Mouse (Mus musculus): ENCODE measurements at regions not wholly inside any gene's neighbourhood (a gene's known extent, or its start where the extent isn't known, plus 50 kb on each side); places are given as distances from the start of the nearest gene placed in this dataset.

GRCm38 (mm10) chr10:14314607-14315006, 230.9 kb downstream of the Adgrg6 start:
- TF ChIP-seq POLR2A (IDR thresholded peaks at IDR 0.05; ENCODE audit: borderline replicate concordance, extremely low read depth, insufficient read depth, insufficient read length) = no peak
- no peaks in the 10 kb centered on the region for H3K36me3 ChIP-seq (ENCODE audit: control insufficient read depth, insufficient read depth, low read length)
- WGBS = 37% methylated on average over 4 of the region's 4 CpGs
- H3K27ac ChIP-seq (replicated peaks; ENCODE audit: low read depth, low read length) = no peak overlapping the region
- no peaks in the 10 kb centered on the region for H3K9me3 ChIP-seq (ENCODE audit: control insufficient read depth, low read length)
- H3K4me3 ChIP-seq (replicated peaks; ENCODE audit: low read length) = no peak overlapping the region
- ATAC-seq (ENCODE audit: low FRiP score, low read depth) = no peak
- H3K4me2 ChIP-seq (replicated peaks; ENCODE audit: low read depth, low read length, severe bottlenecking) = no peak overlapping the region
- no peak overlapping the region for H3K9ac ChIP-seq (ENCODE audit: low read depth, low read length, severe bottlenecking)
- H3K27me3 ChIP-seq (ENCODE audit: control insufficient read depth, insufficient read depth, low read length) = no peaks in the 10 kb centered on the region
- no peaks in the 10 kb centered on the region for H3K4me1 ChIP-seq (ENCODE audit: control insufficient read depth, insufficient read depth, low read length)
- DNase-seq (ENCODE audit: low spot score) = no peak

DNA sequence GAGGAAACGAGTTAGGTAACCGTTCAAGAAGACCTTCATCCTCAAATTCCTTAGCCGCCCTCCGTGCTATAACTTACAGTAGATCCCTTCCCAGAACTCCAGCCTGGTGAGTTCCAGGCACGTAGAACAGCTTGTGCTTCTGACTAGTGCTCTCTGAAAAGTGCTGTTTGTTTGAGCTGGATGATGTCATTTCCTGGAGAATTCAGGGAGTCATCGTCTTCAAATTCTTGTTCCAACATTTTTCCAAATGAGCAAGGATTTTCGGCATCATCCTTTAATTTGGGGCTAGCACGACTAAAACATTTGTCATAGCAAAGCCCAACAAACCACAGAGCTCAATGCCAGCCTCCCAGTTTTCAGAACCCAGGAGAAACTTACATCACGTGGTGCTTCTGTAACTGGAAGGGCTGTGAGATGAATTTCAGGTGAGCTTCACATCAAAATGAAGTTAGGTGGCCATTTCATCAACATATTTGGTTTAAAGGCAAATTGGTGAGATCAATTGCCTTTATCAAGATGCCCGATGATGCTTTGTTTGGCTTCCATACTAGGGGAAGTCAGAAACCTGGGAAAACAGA, 231.4 kb downstream of the Adgrg6 start:
- Histone ChIP-seq H3K4me2 (replicated peaks; ENCODE audit: low read depth, low read length, severe bottlenecking) (no peak overlapping the region), H3K27ac (replicated peaks; ENCODE audit: low read depth, low read length) (no peak overlapping the region), H3K9ac (ENCODE audit: low read depth, low read length, severe bottlenecking) (no peak overlapping the region), H3K9me3 (ENCODE audit: control insufficient read depth, low read length) (no peaks in the 10 kb centered on the region), H3K4me1 (ENCODE audit: control insufficient read depth, insufficient read depth, low read length) (no peaks in the 10 kb centered on the region), H3K36me3 (ENCODE audit: control insufficient read depth, insufficient read depth, low read length) (no peaks in the 10 kb centered on the region), H3K27me3 (ENCODE audit: control insufficient read depth, insufficient read depth, low read length) (no peaks in the 10 kb centered on the region), H3K4me3 (replicated peaks; ENCODE audit: low read length) (no peak overlapping the region)
- no peak for DNase-seq (ENCODE audit: low spot score)
- WGBS = 75% methylated on average over 10 of the region's 10 CpGs
- ATAC-seq (ENCODE audit: low FRiP score, low read depth) = no peak
- TF ChIP-seq POLR2A (IDR thresholded peaks at IDR 0.05; ENCODE audit: borderline replicate concordance, extremely low read depth, insufficient read depth, insufficient read length) = no peak

DNA sequence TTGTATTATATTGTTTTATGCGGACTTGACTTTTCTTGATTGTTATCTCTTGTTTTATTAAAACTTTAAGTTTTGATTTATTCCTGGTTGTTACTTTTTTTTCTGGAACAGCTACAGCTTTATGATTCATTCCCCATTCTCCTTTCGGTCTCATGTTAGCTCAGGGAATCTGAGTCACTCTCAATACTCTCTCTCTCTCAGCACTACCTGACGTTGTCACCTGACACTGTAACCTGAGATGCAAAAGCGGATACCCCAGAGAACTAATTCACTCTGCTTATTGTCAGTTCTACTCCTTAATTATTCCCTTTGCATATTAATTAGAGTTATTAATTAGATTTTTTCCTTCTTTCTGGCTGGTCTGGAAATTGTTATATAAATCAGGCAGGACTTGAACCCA, 232.5 kb downstream of the Adgrg6 start:
- DNase-seq (ENCODE audit: low spot score) (no peak), ATAC-seq (ENCODE audit: low FRiP score, low read depth) (no peak)
- Histone ChIP-seq H3K4me3 (replicated peaks; ENCODE audit: low read length) (no peak overlapping the region), H3K4me1 (ENCODE audit: control insufficient read depth, insufficient read depth, low read length) (no peaks in the 10 kb centered on the region), H3K9ac (ENCODE audit: low read depth, low read length, severe bottlenecking) (no peak overlapping the region), H3K36me3 (ENCODE audit: control insufficient read depth, insufficient read depth, low read length) (no peaks in the 10 kb centered on the region), H3K27me3 (ENCODE audit: control insufficient read depth, insufficient read depth, low read length) (no peaks in the 10 kb centered on the region), H3K9me3 (ENCODE audit: control insufficient read depth, low read length) (no peaks in the 10 kb centered on the region), H3K27ac (replicated peaks; ENCODE audit: low read depth, low read length) (no peak overlapping the region), H3K4me2 (replicated peaks; ENCODE audit: low read depth, low read length, severe bottlenecking) (no peak overlapping the region)
- 62% methylated on average over 4 of the region's 4 CpGs for WGBS
- no peak for TF ChIP-seq POLR2A (IDR thresholded peaks at IDR 0.05; ENCODE audit: borderline replicate concordance, extremely low read depth, insufficient read depth, insufficient read length)

GRCm38 (mm10) chr10:14311962-14312361, 233.5 kb downstream of the Adgrg6 start:
- Histone ChIP-seq H3K4me2 (replicated peaks; ENCODE audit: low read depth, low read length, severe bottlenecking) (no peak overlapping the region), H3K27ac (replicated peaks; ENCODE audit: low read depth, low read length) (no peak overlapping the region), H3K4me1 (ENCODE audit: control insufficient read depth, insufficient read depth, low read length) (no peaks in the 10 kb centered on the region), H3K9me3 (ENCODE audit: control insufficient read depth, low read length) (no peaks in the 10 kb centered on the region), H3K27me3 (ENCODE audit: control insufficient read depth, insufficient read depth, low read length) (no peaks in the 10 kb centered on the region), H3K36me3 (ENCODE audit: control insufficient read depth, insufficient read depth, low read length) (no peaks in the 10 kb centered on the region), H3K9ac (ENCODE audit: low read depth, low read length, severe bottlenecking) (no peak overlapping the region), H3K4me3 (replicated peaks; ENCODE audit: low read length) (no peak overlapping the region)
- TF ChIP-seq POLR2A (IDR thresholded peaks at IDR 0.05; ENCODE audit: borderline replicate concordance, extremely low read depth, insufficient read depth, insufficient read length) = no peak
- DNase-seq (ENCODE audit: low spot score) = no peak
- 75% methylated on average over 3 of the region's 3 CpGs for WGBS
- ATAC-seq (ENCODE audit: low FRiP score, low read depth) = no peak

DNA sequence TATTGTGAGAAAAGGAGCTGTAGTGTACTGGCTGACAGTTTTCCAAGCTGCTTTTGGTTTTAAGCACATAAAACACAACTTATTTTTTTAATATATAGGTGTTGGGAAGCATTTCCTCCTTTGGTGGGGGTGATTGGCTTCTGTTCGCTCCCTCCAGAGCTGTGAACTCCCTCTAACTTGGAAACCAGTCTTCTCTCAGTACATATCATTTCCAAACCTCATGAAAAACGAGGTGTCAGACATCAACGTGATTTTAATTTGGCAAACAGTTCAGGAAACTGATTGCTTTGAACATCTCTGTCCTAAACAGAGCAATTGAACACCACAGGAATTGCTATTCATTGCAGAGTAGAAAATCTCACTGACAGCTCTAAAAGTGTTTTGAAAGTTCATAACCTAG, 238.6 kb downstream of the Adgrg6 start:
- ATAC-seq (ENCODE audit: low FRiP score, low read depth) (no peak), DNase-seq (ENCODE audit: low spot score) (no peak)
- Histone ChIP-seq H3K4me2 (replicated peaks; ENCODE audit: low read depth, low read length, severe bottlenecking) (no peak overlapping the region), H3K4me1 (ENCODE audit: control insufficient read depth, insufficient read depth, low read length) (no peaks in the 10 kb centered on the region), H3K4me3 (replicated peaks; ENCODE audit: low read length) (no peak overlapping the region), H3K9ac (ENCODE audit: low read depth, low read length, severe bottlenecking) (no peak overlapping the region), H3K27me3 (ENCODE audit: control insufficient read depth, insufficient read depth, low read length) (no peaks in the 10 kb centered on the region), H3K27ac (replicated peaks; ENCODE audit: low read depth, low read length) (no peak overlapping the region), H3K36me3 (ENCODE audit: control insufficient read depth, insufficient read depth, low read length) (no peaks in the 10 kb centered on the region), H3K9me3 (ENCODE audit: control insufficient read depth, low read length) (no peaks in the 10 kb centered on the region)
- WGBS = 32% methylated on average over 3 of the region's 3 CpGs
- TF ChIP-seq POLR2A (IDR thresholded peaks at IDR 0.05; ENCODE audit: borderline replicate concordance, extremely low read depth, insufficient read depth, insufficient read length) = no peak

DNA sequence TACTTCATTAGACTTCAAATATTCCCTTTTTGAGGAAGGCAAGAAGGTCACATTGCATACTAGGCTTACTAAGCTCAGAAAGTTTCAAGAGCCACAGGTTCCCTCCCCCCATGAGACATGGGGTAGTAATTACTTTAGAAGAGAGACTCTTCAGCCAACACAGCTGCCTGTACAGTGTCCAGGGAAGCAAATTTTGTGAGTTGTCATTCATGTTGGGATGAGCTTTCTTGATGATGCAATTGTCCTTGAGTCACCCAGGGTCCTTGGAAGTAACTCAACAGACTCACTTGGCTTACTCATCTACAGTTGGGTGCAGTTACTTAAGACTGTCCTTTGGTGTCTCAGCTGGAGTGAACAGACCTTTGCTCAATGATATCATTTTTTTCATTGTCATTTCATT, 242.0 kb downstream of the Adgrg6 start:
- Histone ChIP-seq H3K4me2 (replicated peaks; ENCODE audit: low read depth, low read length, severe bottlenecking) (no peak overlapping the region), H3K4me3 (replicated peaks; ENCODE audit: low read length) (no peak overlapping the region), H3K9me3 (ENCODE audit: control insufficient read depth, low read length) (no peaks in the 10 kb centered on the region), H3K27me3 (ENCODE audit: control insufficient read depth, insufficient read depth, low read length) (no peaks in the 10 kb centered on the region), H3K36me3 (ENCODE audit: control insufficient read depth, insufficient read depth, low read length) (no peaks in the 10 kb centered on the region), H3K27ac (replicated peaks; ENCODE audit: low read depth, low read length) (no peak overlapping the region), H3K9ac (ENCODE audit: low read depth, low read length, severe bottlenecking) (no peak overlapping the region), H3K4me1 (ENCODE audit: control insufficient read depth, insufficient read depth, low read length) (no peaks in the 10 kb centered on the region)
- TF ChIP-seq POLR2A (IDR thresholded peaks at IDR 0.05; ENCODE audit: borderline replicate concordance, extremely low read depth, insufficient read depth, insufficient read length) = no peak
- DNase-seq (ENCODE audit: low spot score) (no peak), ATAC-seq (ENCODE audit: low FRiP score, low read depth) (no peak)
